Mouse (Mus musculus) cerebellum, adult 8-10 months (tissue): ENCODE measurements around the gene Tex2.

Experiments
- DNase-seq: peaks from one replicate; pipeline ENCODE4 v3.0.0; 2022

Gene Tex2

GRCm38 (mm10) chr11:106617821-106618580 lies 4.8 kb upstream of the Tex2 start:
- DNase-seq, result no peak

- DNase-seq, result no peak
Observed at GRCm38 (mm10) chr11:106615561-106615960, 2.3 kb upstream of the Tex2 start.

- DNase-seq, result no peak
Observed at GRCm38 (mm10) chr11:106614339-106614645, 1.1 kb upstream of the Tex2 start.

- DNase-seq, result no peak
Observed at GRCm38 (mm10) chr11:106613638-106614338, 565 bp upstream of the Tex2 start.

DNA sequence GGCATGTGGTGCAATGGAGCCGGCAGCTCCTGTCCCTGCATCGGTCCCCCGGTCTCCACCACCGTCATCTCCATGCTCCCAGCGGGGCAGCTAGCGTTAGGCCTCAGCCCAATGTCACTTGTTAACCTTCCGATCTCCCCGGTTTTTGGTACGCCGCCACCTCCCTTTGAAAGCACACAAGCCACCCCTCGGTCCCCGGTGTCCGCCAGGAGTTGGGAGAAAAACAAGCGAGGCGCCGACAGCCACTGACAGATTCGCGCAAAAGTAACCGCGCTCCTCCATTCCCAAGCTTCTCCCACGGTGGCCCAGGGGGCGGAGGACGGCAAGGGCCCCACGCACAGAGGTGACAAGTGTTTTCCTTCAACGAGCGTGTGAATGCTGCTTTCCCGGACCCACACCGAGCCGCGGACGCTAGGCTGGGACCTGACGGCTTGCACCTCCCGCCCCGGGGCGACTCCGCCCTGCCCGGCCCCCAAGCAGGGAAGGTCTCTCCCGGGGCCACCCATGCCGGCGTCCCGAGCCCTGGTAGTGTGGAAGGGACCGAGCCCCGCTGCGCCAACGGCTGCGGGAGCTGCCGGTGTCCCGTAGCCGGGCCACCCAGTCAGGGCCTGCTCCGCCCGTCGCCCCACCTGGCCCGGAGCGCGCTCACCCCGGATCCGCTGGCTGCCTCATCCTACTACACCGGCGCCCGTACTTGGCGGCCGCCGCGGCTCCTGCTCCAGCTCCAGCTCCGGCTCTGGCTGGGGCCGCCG lies 838 bp downstream of the Tex2 start:
- peak; percentile 54 for DNase-seq

DNA sequence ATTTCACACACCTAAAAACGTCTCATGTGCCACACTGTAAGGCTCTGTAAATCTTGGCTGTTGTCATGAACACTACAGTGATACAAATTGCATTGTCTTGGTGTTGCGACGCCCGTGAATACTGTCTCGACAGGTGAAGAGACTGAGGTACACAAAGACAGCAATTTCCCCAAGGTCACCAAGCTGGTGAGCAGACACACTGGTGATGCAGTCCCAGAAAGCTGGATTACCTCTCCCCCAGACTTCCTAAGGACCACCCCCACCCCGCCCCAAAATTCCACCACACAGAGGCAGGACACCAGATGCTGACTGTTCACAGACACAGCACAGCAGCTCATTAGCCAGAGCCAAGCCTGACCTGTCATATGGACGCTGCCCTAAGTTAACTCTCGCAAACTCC lies 3.5 kb downstream of the Tex2 start:
- DNase-seq, result no peak

DNA sequence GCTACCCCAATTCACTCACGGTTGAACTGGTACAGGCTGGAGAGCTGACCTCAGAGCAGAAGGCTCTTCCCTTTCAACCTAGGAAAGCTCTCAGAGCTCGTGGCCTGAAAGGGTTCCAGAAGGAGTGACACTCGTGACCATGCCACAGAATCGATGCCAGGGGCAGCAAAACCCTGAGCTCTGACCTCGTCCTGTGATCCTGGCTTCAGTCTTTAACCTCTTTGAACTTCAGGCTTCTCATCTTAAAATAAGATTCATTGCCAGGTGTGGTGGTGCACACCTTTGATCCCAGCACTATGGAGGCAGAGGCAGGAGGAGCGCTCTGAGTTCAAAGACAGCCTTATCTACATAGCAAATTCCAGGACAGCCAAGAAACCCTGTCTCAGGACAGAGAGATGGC lies 5.9 kb downstream of the Tex2 start:
- no peak for DNase-seq

DNA sequence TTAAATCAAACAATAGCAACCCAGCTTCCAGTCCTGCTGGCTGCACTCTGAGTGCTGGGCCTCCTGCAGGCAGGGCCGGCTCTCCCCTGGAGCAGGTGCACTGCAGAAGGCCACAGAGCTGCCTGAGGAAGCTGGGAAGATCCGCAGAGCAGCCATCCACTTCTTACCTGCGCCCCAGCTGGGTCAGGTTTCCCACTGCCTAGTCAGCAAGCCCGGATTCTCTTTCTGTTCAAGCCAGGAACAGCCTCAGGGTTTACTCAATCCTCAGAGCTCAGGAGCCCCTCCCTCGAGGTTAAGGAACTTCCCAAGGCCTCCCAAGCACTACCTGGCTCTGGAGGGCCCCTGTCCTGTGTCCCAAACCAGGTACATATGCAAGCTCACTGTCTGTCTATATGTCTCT lies 7.2 kb downstream of the Tex2 start:
- no peak for DNase-seq

- no peak for DNase-seq
Observed at GRCm38 (mm10) chr11:106603230-106603629, 10.0 kb downstream of the Tex2 start.

GRCm38 (mm10) chr11:106600124-106600523 lies 13.1 kb downstream of the Tex2 start:
- no peak for DNase-seq

- DNase-seq, result no peak
Observed at GRCm38 (mm10) chr11:106599345-106599744, 13.9 kb downstream of the Tex2 start.

GRCm38 (mm10) chr11:106598339-106598738 lies 14.9 kb downstream of the Tex2 start:
- no peak for DNase-seq

- DNase-seq, result no peak
Observed at GRCm38 (mm10) chr11:106597737-106598330, 15.4 kb downstream of the Tex2 start.

DNA sequence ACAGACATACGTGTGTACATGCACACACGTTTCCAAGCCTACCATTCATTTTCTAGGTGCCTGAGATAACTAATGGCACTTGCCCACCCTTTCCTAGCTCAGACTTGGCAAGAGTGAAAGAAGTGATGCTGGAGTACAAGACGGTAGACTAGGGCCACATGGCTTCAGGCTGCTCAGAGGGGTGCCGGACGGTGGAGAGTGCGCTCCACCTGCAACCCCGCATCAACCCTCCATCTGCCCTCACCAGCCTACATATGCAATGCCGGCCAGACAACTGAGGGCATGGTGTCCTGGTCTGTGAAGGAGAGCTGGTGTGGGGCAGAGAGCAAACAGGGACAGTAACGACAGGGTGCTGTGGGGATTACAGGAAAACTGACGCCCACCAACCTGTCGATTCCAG lies 22.0 kb downstream of the Tex2 start:
- DNase-seq, result no peak

DNA sequence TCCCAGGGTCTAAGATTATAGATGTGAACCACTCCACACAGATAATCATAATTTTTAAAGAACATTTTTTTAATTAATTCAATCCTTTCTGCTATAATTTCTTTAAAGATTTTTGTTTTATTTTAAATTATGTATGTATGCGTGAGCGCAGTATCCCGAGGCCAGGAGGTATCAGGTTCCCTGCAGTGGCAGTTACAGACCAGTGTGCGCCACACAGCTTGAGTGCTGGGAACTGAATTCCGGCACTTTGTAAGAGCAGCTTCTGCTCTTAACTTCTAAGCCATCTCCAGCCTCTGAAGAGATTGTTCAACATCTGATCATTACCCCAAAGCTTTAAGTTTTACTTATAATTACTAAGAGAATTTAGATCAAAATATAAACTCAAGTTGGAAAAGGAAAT lies 23.1 kb downstream of the Tex2 start:
- no peak for DNase-seq

- DNase-seq, result no peak
Observed at GRCm38 (mm10) chr11:106588781-106589180, 24.4 kb downstream of the Tex2 start.

DNA sequence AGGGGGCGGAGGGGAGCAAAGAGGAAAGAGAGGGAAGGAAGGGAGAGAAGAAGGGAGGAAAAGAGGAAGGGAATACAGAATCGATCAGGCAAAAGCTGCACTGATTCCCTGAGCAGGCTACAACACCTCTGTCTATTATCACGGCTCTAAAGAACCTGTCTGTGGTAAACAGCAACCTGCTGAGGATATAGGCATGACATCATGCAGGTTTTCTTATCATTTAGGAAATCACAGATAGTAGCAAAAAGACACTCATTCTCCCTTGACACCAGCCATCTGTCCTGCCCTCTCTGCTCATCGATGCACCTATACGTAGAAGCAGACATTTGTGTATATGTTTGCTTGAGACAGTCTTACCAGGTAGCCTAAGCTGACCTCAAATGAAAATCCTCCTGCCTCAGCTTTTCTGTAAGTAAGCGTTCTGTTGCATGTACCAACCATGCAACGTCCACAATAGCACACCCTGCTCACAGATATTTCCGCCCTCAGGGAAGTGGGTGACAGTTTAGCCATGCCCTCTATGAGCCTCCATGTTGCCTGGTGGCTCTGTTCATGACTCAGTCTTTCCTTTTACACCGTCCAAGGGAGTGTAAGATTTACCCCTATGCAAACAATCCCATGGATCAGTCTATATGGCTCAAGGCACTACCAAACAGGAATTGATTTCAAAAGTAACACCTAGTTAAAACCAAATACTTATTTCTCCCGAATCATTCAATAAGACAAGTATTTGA lies 25.3 kb downstream of the Tex2 start:
- no peak for DNase-seq

DNA sequence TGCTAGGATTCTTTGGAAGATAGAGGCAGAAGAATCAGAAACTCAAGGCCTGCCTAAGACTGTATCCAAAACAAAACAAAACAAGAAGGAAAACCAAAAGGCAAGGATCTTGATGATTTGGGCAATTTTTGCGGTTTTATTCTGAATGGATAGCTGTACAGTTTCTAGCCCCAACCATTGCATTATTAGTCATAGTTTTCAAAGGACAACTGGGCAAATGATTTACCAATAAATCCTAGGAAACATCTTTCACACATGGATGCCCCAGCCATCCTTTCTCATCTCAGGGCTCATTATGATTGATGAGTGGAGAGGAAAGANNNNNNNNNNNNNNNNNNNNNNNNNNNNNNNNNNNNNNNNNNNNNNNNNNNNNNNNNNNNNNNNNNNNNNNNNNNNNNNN lies 29.4 kb downstream of the Tex2 start:
- no peak for DNase-seq

- DNase-seq, result no peak
Observed at GRCm38 (mm10) chr11:106581357-106581756, 31.9 kb downstream of the Tex2 start.

DNA sequence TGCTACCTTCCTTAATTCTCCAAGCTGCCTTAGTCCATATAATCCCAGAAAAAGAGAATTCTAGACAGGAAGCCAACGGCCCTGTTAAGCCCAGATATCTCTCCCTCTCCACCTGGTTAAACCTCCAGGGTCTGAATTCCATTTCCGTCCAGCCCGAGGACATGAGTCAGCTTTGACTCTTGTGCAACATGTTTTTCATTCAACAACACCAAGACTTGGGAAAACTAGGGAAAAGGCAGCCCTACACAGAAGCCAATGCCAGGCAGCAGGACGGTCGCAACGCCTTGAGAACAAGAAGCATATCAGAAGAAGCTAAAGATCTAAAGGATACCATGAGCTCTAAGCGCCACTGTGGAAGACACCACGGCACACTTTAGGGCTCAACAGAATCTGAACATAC lies 32.8 kb downstream of the Tex2 start:
- DNase-seq, result no peak

DNA sequence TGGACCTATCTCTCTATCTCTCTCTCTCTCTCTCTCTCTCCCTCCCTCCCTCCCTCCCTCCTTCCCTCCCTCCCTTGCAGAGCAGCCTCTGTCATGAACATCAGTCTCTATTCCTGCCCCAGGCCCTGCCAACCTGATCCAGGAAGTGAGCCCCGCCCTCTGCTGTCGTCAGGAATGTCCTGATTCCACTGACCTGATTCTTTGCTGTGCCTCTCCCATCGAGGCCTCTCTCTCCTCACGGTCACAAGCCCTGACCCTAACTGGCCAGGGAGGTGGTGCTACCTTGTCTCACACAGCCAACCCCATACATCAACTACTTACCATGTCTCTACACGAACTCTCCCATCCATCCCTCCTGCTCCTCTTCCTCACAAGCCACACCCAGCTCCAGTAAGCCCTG lies 33.3 kb downstream of the Tex2 start:
- no peak for DNase-seq

GRCm38 (mm10) chr11:106579146-106579545 lies 34.1 kb downstream of the Tex2 start:
- DNase-seq, result no peak
